Mouse (Mus musculus): ENCODE data around the gene Psma6.

DNA sequence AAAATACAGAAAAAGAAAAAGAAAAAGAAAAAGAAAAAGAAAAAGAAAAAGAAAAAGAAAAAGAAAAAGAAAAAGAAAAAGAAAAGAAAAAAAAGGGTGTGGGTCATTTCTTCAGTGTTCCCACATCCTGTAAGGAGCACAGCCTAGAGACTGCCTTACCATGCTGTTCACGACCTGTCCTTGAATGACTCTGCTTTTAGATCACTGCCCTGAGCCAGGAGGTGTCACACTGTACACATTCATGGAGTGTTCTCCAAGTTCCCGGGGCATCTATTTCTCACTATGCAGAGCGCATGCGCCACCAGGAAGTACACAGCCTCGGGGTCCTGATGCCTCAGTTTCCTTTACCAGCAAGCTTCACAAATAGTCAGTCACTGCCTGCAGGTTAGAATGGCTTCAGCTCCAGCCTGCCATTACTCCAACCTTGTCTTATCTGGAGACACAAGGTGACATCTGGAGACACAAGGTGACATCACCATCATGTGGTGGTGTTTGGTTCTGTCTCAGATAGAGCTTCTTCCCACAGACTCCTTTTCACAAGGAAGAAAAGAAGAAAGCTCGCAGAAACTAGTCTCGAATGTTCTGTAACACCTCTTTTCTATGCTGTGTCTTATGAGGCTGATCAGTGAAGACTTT is 48.4 kb downstream of the Psma6 start:
- TF ChIP-seq POLR2A (IDR thresholded peaks at IDR 0.05; ENCODE audit: control insufficient read depth, low read depth, low read length) (no peak), CTCF (IDR thresholded peaks at IDR 0.05; ENCODE audit: control insufficient read depth, insufficient read depth, insufficient replicate concordance, low read depth, low read length) (no peak)

Data from testis, adult 2 months (tissue).